Mouse (Mus musculus): ENCODE measurements at regions not wholly inside any gene's neighbourhood (a gene's known extent, or its start where the extent isn't known, plus 50 kb on each side); places are given as distances from the start of the nearest gene placed in this dataset.
"Not testable (repeated sequence)": the region's sequence is repeated elsewhere in the genome, so short reads cannot be mapped to it uniquely, and the experiment has no call there.

DNA sequence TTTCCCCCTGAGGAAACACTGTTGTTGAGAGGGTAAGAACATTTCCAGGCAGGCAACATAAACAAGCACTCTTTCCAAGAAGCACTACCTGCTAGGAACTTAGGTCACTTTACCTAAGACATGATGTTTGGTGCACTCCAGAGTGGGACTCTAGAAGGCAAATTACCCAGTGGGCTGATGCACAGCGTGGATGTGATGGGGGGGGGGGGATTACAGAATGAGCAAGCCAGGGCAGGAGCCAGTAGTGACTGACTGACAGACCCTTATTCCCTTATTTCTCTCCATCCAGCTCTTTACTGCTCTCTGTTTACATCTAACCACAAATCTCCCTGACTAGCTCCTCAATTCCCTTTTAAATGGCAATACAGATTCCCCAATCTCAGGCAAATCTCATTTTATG, 1071.7 kb downstream of the Diaph3 start:
- H3K27ac ChIP-seq (ENCODE audit: low read length), result no peak overlapping the region
- H3K27me3 ChIP-seq (ENCODE audit: control insufficient read depth, insufficient read depth, low read length), result no peaks in the 10 kb centered on the region
- H3K9ac ChIP-seq (replicated peaks; ENCODE audit: low read depth, low read length), result no peak overlapping the region
- no peaks in the 10 kb centered on the region for H3K4me1 ChIP-seq (ENCODE audit: control insufficient read depth, insufficient read depth, low read length)
- no peaks in the 10 kb centered on the region for H3K9me3 ChIP-seq (ENCODE audit: control insufficient read depth, low read depth, low read length)
- no peak overlapping the region for H3K4me2 ChIP-seq (replicated peaks; ENCODE audit: low read depth, low read length)
- no peak for ATAC-seq (ENCODE audit: insufficient number of reproducible peaks, insufficient read depth, low FRiP score, low read depth)
- WGBS, result 35% methylated on average over 1 of the region's 1 CpGs
- no peaks in the 10 kb centered on the region for H3K36me3 ChIP-seq (ENCODE audit: control insufficient read depth, insufficient read depth, low read length)
- no peak overlapping the region for H3K4me3 ChIP-seq (ENCODE audit: low read depth, low read length)

DNA sequence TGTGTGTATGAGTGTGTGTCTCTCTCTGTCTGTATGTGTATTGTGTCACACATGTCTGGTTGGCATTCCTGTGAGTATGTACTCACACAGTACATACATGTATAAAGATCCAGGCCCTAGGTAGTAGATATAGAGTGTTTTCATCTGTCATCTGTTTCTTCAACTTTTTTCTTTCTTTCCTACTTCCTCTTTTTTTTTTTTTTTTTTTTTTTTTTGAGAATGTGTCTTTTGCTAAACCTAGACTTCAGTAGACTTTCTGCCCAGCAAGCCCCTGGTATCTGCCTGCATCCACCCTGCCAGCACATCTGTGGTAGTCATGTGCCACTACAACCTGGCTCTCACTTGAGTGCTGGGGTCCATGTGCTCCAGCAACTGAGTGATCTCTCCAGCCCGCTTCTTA, 1073.3 kb downstream of the Diaph3 start:
- Histone ChIP-seq H3K4me1 (ENCODE audit: control insufficient read depth, insufficient read depth, low read length) (no peaks in the 10 kb centered on the region), H3K4me3 (ENCODE audit: low read depth, low read length) (no peak overlapping the region), H3K27ac (ENCODE audit: low read length) (no peak overlapping the region), H3K4me2 (replicated peaks; ENCODE audit: low read depth, low read length) (no peak overlapping the region), H3K9ac (replicated peaks; ENCODE audit: low read depth, low read length) (no peak overlapping the region), H3K9me3 (ENCODE audit: control insufficient read depth, low read depth, low read length) (no peaks in the 10 kb centered on the region), H3K36me3 (ENCODE audit: control insufficient read depth, insufficient read depth, low read length) (no peaks in the 10 kb centered on the region), H3K27me3 (ENCODE audit: control insufficient read depth, insufficient read depth, low read length) (no peaks in the 10 kb centered on the region)
- 94% methylated on average over 1 of the region's 1 CpGs for WGBS
- ATAC-seq (ENCODE audit: insufficient number of reproducible peaks, insufficient read depth, low FRiP score, low read depth), result no peak

DNA sequence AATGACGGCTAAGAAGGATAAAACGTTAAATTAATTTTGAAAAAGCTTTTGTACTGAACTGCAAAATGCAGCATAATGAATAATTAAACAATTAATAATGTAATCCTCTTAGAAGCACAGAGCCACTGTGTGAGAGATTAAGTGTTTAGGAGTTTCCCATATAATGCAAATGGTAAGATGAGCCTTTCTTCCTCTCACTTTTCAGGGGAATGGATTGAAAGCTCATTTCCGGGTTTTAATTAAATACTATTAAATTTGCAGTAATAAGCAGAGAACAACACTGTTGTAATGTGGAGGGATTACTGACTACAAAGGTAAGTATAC, 1077.5 kb downstream of the Diaph3 start:
- ATAC-seq (ENCODE audit: insufficient number of reproducible peaks, insufficient read depth, low FRiP score, low read depth), result no peak
- no peaks in the 10 kb centered on the region for H3K36me3 ChIP-seq (ENCODE audit: control insufficient read depth, insufficient read depth, low read length)
- no peak overlapping the region for H3K9ac ChIP-seq (replicated peaks; ENCODE audit: low read depth, low read length)
- no peak overlapping the region for H3K4me2 ChIP-seq (replicated peaks; ENCODE audit: low read depth, low read length)
- no peak overlapping the region for H3K4me3 ChIP-seq (ENCODE audit: low read depth, low read length)
- no peaks in the 10 kb centered on the region for H3K27me3 ChIP-seq (ENCODE audit: control insufficient read depth, insufficient read depth, low read length)
- WGBS, result 81% methylated on average over 3 of the region's 3 CpGs
- H3K9me3 ChIP-seq (ENCODE audit: control insufficient read depth, low read depth, low read length), result no peaks in the 10 kb centered on the region
- H3K4me1 ChIP-seq (ENCODE audit: control insufficient read depth, insufficient read depth, low read length), result no peaks in the 10 kb centered on the region
- H3K27ac ChIP-seq (ENCODE audit: low read length), result no peak overlapping the region

DNA sequence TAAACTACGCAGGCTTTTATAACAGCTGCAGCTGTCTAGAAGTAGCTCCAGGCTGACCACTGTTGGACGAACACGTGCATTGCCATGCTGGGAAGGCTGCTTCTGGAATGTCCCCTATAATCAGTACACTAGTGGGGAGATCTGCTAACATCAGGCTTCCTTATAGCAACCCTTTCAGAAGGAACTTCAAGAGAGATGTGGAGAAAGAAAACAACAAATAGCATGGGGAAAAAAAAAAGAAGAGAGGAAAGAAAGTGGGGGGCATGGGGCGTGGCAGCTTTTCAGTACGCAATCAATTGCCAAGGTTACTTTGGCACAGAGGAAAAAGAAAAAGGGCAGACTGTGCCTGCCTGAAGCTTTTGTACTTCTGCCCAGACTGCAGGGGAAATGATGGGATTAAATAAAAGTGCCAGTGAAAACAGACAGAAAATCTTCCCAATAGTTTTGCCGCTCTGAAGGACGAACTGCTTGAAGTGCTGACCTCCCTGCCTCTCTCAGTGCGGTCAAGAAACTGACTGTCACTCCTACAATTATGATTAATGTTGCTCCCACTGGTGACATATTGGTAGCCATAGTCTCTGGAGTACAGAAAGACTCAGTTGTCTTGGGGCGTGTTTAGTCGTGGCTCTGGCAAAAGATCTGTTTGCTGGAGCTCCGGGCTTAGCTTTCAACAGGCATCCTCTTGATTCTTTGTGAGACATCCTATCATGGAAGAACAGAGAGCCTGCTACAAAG, 1078.0 kb downstream of the Diaph3 start:
- ATAC-seq (ENCODE audit: insufficient number of reproducible peaks, insufficient read depth, low FRiP score, low read depth), result no peak
- no peak overlapping the region for H3K4me2 ChIP-seq (replicated peaks; ENCODE audit: low read depth, low read length)
- 68% methylated on average over 11 of the region's 11 CpGs for WGBS
- no peak overlapping the region for H3K27ac ChIP-seq (ENCODE audit: low read length)
- no peaks in the 10 kb centered on the region for H3K9me3 ChIP-seq (ENCODE audit: control insufficient read depth, low read depth, low read length)
- H3K27me3 ChIP-seq (ENCODE audit: control insufficient read depth, insufficient read depth, low read length), result no peaks in the 10 kb centered on the region
- no peaks in the 10 kb centered on the region for H3K4me1 ChIP-seq (ENCODE audit: control insufficient read depth, insufficient read depth, low read length)
- no peak overlapping the region for H3K9ac ChIP-seq (replicated peaks; ENCODE audit: low read depth, low read length)
- no peak overlapping the region for H3K4me3 ChIP-seq (ENCODE audit: low read depth, low read length)
- no peaks in the 10 kb centered on the region for H3K36me3 ChIP-seq (ENCODE audit: control insufficient read depth, insufficient read depth, low read length)

DNA sequence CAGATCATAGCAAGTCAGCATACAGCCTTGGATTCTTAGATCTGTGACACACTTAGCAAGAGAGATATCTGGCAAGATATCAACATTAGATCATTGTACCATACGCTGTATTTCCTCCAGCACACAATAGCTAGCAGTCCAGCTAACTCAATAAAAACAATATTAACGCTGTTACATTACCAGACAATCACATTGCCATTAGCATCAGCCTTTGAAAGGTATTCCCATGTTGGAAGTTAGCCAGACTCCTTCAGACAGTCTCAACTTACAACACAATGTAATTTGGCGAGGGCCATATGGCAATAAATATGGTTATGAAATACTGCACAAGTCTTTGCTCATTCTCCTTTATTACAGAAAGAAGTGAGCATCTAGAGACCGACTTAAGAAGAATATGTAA, 1084.0 kb downstream of the Diaph3 start:
- H3K4me1 ChIP-seq (ENCODE audit: control insufficient read depth, insufficient read depth, low read length), result no peaks in the 10 kb centered on the region
- 38% methylated on average over 4 of the region's 4 CpGs for WGBS
- no peak overlapping the region for H3K4me3 ChIP-seq (ENCODE audit: low read depth, low read length)
- H3K9ac ChIP-seq (replicated peaks; ENCODE audit: low read depth, low read length), result no peak overlapping the region
- no peak overlapping the region for H3K4me2 ChIP-seq (replicated peaks; ENCODE audit: low read depth, low read length)
- no peaks in the 10 kb centered on the region for H3K9me3 ChIP-seq (ENCODE audit: control insufficient read depth, low read depth, low read length)
- no peak for ATAC-seq (ENCODE audit: insufficient number of reproducible peaks, insufficient read depth, low FRiP score, low read depth)
- no peak overlapping the region for H3K27ac ChIP-seq (ENCODE audit: low read length)
- no peaks in the 10 kb centered on the region for H3K36me3 ChIP-seq (ENCODE audit: control insufficient read depth, insufficient read depth, low read length)
- no peaks in the 10 kb centered on the region for H3K27me3 ChIP-seq (ENCODE audit: control insufficient read depth, insufficient read depth, low read length)

DNA sequence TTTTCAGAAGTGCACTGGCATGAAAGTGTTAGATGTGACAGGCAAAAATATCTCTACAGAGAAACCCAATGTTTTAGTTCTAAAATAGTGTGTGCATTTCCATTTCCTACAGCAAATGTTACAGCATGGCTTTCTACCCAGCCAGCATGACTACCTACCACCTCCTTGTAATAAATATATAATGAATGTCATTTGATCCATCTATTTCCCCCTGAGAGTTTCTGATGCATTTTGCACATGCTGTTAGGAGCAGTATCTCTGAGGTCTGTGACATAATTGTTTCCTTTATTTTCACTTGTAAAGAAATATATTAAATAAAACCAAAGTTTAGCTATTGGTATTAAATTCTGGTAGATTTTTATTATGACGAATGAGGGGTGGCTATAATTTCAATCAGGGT, 1086.4 kb downstream of the Diaph3 start:
- no peak overlapping the region for H3K4me3 ChIP-seq (ENCODE audit: low read depth, low read length)
- no peak overlapping the region for H3K27ac ChIP-seq (ENCODE audit: low read length)
- H3K4me2 ChIP-seq (replicated peaks; ENCODE audit: low read depth, low read length), result no peak overlapping the region
- no peaks in the 10 kb centered on the region for H3K4me1 ChIP-seq (ENCODE audit: control insufficient read depth, insufficient read depth, low read length)
- 88% methylated on average over 1 of the region's 1 CpGs for WGBS
- no peaks in the 10 kb centered on the region for H3K27me3 ChIP-seq (ENCODE audit: control insufficient read depth, insufficient read depth, low read length)
- no peaks in the 10 kb centered on the region for H3K36me3 ChIP-seq (ENCODE audit: control insufficient read depth, insufficient read depth, low read length)
- ATAC-seq (ENCODE audit: insufficient number of reproducible peaks, insufficient read depth, low FRiP score, low read depth), result no peak
- H3K9me3 ChIP-seq (ENCODE audit: control insufficient read depth, low read depth, low read length), result no peaks in the 10 kb centered on the region
- H3K9ac ChIP-seq (replicated peaks; ENCODE audit: low read depth, low read length), result no peak overlapping the region

DNA sequence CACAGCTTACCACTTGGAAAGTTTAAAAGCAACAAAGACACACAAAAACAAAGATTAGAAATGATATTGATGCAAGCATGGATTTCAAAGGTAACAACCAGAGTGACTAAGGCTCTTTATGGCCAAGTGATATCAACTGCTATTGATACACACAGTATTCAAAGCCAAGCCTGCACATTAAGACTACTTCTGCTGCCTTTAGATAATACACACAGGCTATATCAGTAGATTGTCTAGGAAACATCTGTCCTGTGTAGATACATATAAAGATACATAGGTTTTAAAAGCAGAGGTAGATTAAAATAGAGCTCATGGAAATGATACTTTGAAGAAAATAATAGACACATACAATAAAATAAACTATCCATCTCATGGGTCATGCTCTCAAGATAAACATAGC, 1111.6 kb downstream of the Diaph3 start:
- no peak for ATAC-seq (ENCODE audit: insufficient number of reproducible peaks, insufficient read depth, low FRiP score, low read depth)
- Histone ChIP-seq H3K4me2 (replicated peaks; ENCODE audit: low read depth, low read length) (no peak overlapping the region), H3K4me3 (ENCODE audit: low read depth, low read length) (no peak overlapping the region), H3K36me3 (ENCODE audit: control insufficient read depth, insufficient read depth, low read length) (no peaks in the 10 kb centered on the region), H3K27me3 (ENCODE audit: control insufficient read depth, insufficient read depth, low read length) (no peaks in the 10 kb centered on the region), H3K4me1 (ENCODE audit: control insufficient read depth, insufficient read depth, low read length) (no peaks in the 10 kb centered on the region), H3K27ac (ENCODE audit: low read length) (no peak overlapping the region), H3K9me3 (ENCODE audit: control insufficient read depth, low read depth, low read length) (no peaks in the 10 kb centered on the region), H3K9ac (replicated peaks; ENCODE audit: low read depth, low read length) (no peak overlapping the region)

DNA sequence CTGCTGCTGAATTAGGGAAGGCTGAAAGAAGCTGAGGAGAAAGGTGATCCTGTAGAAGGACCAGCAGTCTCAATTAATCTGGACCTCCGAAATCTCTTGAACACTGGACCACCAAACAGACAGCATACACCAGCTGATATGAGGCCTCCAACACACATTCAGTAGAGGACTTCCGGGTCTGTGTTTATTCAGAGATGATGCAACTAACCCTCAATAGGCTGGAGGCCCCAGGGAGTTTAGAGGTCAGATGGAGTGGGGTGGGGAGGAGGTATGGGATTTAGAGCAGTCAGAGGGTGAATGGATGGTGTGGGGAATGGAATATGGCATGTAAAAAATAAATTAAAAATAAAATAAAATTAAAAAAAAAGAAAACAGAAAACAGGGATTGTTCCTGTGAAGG, 1123.4 kb downstream of the Diaph3 start:
- H3K9me3 ChIP-seq (ENCODE audit: control insufficient read depth, low read depth, low read length); H3K27me3 ChIP-seq (ENCODE audit: control insufficient read depth, insufficient read depth, low read length); H3K4me3 ChIP-seq (ENCODE audit: low read depth, low read length); ATAC-seq (ENCODE audit: insufficient number of reproducible peaks, insufficient read depth, low FRiP score, low read depth); H3K4me1 ChIP-seq (ENCODE audit: control insufficient read depth, insufficient read depth, low read length); H3K27ac ChIP-seq (ENCODE audit: low read length); H3K36me3 ChIP-seq (ENCODE audit: control insufficient read depth, insufficient read depth, low read length); H3K9ac ChIP-seq (replicated peaks; ENCODE audit: low read depth, low read length); H3K4me2 ChIP-seq (replicated peaks; ENCODE audit: low read depth, low read length): not testable (repeated sequence)
- WGBS, result 66% methylated on average over 2 of the region's 2 CpGs

Measured in stomach, embryonic 14.5 days (tissue).